Mouse (Mus musculus) embryonic facial prominence, embryonic 14.5 days (tissue): ENCODE data around the gene Myo1g. TPM values are rescaled to one million over a fixed set of nuclear protein-coding genes. Genes with fewer than 3 reads are reported as not detected.
A peak's percentile ranks its signal among the peaks of the same experiment; 100 is the strongest.

Source experiments
- ATAC-seq: fragments of 200-750 bp; cut with Nextera tagmentation; 2 replicates; pipeline ENCODE4 v1.8.0; 2017; ENCODE audit warnings: low read depth, moderate number of reproducible peaks, moderate TSS enrichment
- DNase-seq: peaks from one replicate; pipeline ENCODE4 v3.0.0-alpha.2; 2015; ENCODE audit warnings: low spot score
- H3K27ac ChIP-seq: fragments of 300-500 bp; sonication (generic); replicated peaks from 2 replicates; pipeline ENCODE4 v1.5.1; 2014; ENCODE audit warnings: low read depth, mild to moderate bottlenecking, low read length, moderate library complexity
- H3K27me3 ChIP-seq: fragments of 300-500 bp; sonication (generic); replicated peaks from 2 replicates; pipeline ENCODE4 v1.6.1; 2014; ENCODE audit warnings: low read length; ENCODE audit not compliant: control insufficient read depth, insufficient read depth
- H3K36me3 ChIP-seq: fragments of 300-500 bp; sonication (generic); 2 replicates; pipeline ENCODE4 v1.6.1; 2014; ENCODE audit warnings: low read length, mixed read lengths; ENCODE audit not compliant: control insufficient read depth, insufficient read depth
- H3K4me1 ChIP-seq: fragments of 300-500 bp; sonication (generic); 2 replicates; pipeline ENCODE4 v1.6.1; 2014; ENCODE audit warnings: antibody characterized with exemption, low read length; ENCODE audit not compliant: control insufficient read depth, insufficient read depth
- H3K4me2 ChIP-seq: fragments of 300-500 bp; sonication (generic); 2 replicates; pipeline ENCODE4 v1.6.1; 2014; ENCODE audit warnings: low read depth, mild to moderate bottlenecking, low read length, moderate library complexity, mixed read lengths
- H3K4me3 ChIP-seq: fragments of 300-500 bp; sonication (generic); 2 replicates; pipeline ENCODE4 v1.5.1; 2014; ENCODE audit warnings: low read depth, mild to moderate bottlenecking, low read length
- H3K9ac ChIP-seq: fragments of 300-500 bp; sonication (generic); 2 replicates; pipeline ENCODE4 v1.6.1; 2014; ENCODE audit warnings: low read depth, mild to moderate bottlenecking, low read length, moderate library complexity, mixed read lengths
- H3K9me3 ChIP-seq: fragments of 300-500 bp; sonication (generic); 2 replicates; pipeline ENCODE4 v1.6.1; 2016; ENCODE audit warnings: low read length; ENCODE audit not compliant: control insufficient read depth
- WGBS: fragments of 180-500 bp; shearing (Covaris S2); extraction: QIAGEN DNeasy Blood & Tissue Kit; methylation state at CpG from one replicate; pipeline ENCODE4 v1.1.7; 2014; 5-methylcytosine and 5-hydroxymethylcytosine counted together
- polyA plus RNA-seq: library from polyadenylated mRNA; unstranded; fragments of >200 nt; fragmentation: Nextera tagmentation; extraction: Ambion mirVana; gene quantifications from 2 replicates; pipeline ENCODE4 v1.2.1, GENCODE M21; 2014

Gene Myo1g
- polyA plus RNA-seq, 1 experiment from 2014 or later: 2.4 TPM

DNA sequence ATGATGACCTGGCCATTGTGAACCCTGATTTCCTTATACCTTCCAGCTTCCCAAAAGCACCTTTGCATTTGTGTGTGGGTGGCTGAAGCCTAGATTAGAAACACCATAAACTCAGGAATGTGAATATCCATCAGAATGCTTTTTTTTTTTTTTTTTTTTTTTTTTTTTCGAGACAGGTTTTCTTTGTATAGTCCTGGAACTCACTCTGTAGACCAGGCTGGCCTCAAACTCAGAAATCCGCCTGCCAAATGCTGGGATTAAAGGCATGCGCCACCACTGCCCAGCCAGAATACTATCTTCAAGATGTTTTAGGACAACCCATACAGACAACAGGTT lies 25.1 kb upstream of the Myo1g start:
- H3K36me3 ChIP-seq: no peaks in the 10 kb centered on the region
- H3K9ac ChIP-seq: peak overlapping the region; percentile 90
- DNase-seq (no peak), ATAC-seq (peak; percentile 15)
- H3K9me3 ChIP-seq: no peaks in the 10 kb centered on the region
- H3K4me2 ChIP-seq: peak overlapping the region; percentile 82
- peak overlapping the region; percentile 98 for H3K27ac ChIP-seq
- H3K4me1 ChIP-seq: peaks cover 8% of the 10 kb centered on the region
- peak overlapping the region; percentile 79 for H3K4me3 ChIP-seq
- H3K27me3 ChIP-seq: no peaks in the 10 kb centered on the region
- WGBS: 32% methylated on average over 3 of the region's 3 CpGs

DNA sequence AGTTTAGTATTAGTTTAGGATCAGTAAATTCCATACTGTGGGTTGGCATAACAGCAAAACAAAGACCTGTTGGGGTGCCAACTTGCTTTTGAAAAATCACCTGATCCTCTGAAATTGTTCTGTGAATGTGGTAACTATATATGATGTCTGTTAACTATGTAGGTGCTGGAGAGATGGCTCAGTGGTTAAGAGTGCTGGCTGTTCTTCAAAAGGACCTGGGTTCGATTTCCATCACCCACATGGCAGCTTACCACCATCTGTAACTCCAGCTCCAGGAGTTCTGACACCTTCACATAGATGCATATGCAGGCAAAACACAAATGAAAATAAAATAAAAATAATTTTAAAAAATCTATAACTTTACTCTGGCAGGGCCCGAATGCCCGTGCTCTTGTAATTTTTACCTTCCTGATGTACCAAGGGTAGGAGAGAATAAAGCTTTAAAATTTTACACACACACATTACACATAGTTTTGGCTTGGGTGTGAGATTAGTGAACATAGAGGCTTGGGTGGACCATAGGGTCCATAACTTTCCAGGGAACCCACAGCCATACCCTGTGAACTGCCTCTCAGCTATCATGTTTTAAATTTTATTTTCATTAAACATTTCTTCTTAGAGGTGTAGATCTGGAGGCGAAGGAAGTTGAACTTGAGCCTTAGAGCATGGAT lies 24.6 kb upstream of the Myo1g start:
- Histone ChIP-seq H3K36me3 (no peaks in the 10 kb centered on the region), H3K27me3 (no peaks in the 10 kb centered on the region), H3K9me3 (no peaks in the 10 kb centered on the region), H3K9ac (no peak overlapping the region), H3K4me3 (no peak overlapping the region), H3K4me1 (peaks cover 8% of the 10 kb centered on the region), H3K27ac (peak overlapping the region; percentile 98; the same call in 1 of the 2 replicates), H3K4me2 (0 out of 2 replicates have a peak overlapping the region, but pooled peaks have one; percentile 82)
- DNase-seq (no peak), ATAC-seq (no peak)
- 94% methylated on average over 4 of the region's 4 CpGs for WGBS

DNA sequence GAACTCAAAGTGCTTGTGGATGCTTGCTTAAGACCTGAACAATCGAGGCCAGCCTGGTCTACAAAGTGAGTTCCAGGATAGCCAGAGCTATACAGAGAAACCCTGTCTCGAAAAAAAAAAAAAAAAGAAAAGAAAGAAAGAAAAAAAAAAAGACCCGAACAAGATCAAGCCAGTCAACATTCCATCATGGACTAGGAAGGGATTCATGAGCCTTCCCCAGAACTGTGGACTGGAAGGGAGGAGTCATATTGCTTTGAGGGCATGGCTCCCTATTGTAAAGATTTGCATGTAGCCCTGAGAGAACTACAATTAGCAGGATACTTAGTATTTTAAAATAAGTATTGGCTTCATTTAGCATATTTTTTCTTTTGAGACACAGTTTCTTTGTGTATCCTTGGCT lies 23.9 kb upstream of the Myo1g start:
- no peaks in the 10 kb centered on the region for H3K27me3 ChIP-seq
- no peaks in the 10 kb centered on the region for H3K9me3 ChIP-seq
- H3K36me3 ChIP-seq: no peaks in the 10 kb centered on the region
- ATAC-seq: no peak
- H3K27ac ChIP-seq: no peak overlapping the region
- no peak overlapping the region for H3K4me3 ChIP-seq
- no peak overlapping the region for H3K9ac ChIP-seq
- peaks cover 8% of the 10 kb centered on the region for H3K4me1 ChIP-seq
- no peak for DNase-seq
- WGBS: 67% methylated on average over 3 of the region's 3 CpGs
- H3K4me2 ChIP-seq: no peak overlapping the region

- Histone ChIP-seq H3K4me2 (no peak overlapping the region), H3K9ac (no peak overlapping the region), H3K36me3 (peaks cover 9% of the 10 kb centered on the region), H3K4me3 (no peak overlapping the region), H3K4me1 (peaks cover 6% of the 10 kb centered on the region; the same call in 1 of the 2 replicates), H3K27ac (no peak overlapping the region), H3K9me3 (no peaks in the 10 kb centered on the region), H3K27me3 (no peaks in the 10 kb centered on the region)
- WGBS: 84% methylated on average over 3 of the region's 3 CpGs
- no peak for DNase-seq
- no peak for ATAC-seq
Measured at GRCm38 (mm10) chr11:6530746-6531145, 10.0 kb upstream of the Myo1g start.

DNA sequence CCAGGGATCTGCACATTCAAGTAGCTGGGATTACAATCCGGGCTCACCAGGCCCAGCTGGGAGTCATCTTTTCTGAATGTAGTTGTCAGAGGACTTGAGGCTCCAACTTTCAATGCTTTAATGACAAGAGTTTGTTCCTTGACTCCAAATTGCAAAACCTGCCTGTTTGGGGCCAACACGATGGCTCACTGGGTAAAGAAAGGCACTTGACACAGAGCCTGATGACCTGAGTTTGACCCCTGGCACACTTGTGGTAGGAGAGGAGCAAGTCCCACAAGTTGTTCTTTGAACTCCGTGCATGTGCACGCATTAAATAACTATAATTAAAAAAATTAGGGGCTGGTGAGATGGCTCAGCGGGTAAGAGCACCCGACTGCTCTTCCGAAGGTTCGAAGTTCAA lies 9.2 kb upstream of the Myo1g start:
- no peak for ATAC-seq
- Histone ChIP-seq H3K9ac (no peak overlapping the region), H3K4me3 (no peak overlapping the region), H3K4me1 (peaks cover 6% of the 10 kb centered on the region; the same call in 1 of the 2 replicates), H3K27ac (no peak overlapping the region), H3K9me3 (no peaks in the 10 kb centered on the region), H3K4me2 (no peak overlapping the region), H3K27me3 (no peaks in the 10 kb centered on the region), H3K36me3 (peaks cover 17% of the 10 kb centered on the region)
- 84% methylated on average over 8 of the region's 8 CpGs for WGBS
- no peak for DNase-seq

DNA sequence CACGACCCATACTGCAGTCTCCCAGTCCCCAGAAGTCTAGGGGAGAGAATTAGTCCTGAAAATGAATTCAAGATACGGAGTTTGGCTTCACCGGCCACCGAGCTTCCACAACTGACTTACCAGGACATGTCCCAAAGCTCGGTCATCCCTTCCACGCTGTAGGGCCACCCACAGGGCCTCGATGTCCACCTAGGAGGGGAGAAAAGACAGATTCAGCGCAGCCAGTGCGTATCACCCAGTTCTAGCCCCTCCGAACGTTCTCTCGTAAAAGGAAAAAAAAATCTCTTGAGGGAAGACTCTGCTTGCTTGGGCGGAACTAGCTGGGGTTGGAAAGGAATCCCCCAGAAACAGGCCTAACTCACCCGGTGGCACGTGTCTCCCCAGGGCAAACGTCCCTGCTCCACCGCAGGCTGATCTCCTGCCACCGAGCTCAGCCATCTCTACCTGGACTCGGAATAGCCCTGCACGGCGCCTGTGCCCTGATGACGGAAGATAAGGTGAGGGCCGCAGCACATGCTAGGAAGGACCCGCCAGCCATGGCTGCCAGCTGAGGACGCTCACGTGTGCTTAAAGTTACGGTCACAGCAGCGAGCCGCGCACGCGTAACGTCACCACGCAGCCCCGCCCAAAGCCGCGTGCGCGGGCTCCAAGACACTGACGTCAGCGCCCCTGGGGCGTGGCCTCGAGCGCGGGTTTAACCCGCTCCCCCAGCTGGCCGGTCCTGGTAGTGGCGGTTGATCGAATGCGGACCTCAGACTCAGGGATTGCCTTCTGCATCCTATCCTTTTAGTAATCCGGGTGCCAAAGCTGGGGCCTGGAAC lies 7.6 kb upstream of the Myo1g start:
- Histone ChIP-seq H3K27me3 (no peaks in the 10 kb centered on the region), H3K4me2 (peak overlapping the region; percentile 81), H3K36me3 (peaks cover 33% of the 10 kb centered on the region), H3K9me3 (no peaks in the 10 kb centered on the region), H3K4me3 (peak overlapping the region; percentile 69), H3K9ac (peak overlapping the region; percentile 86), H3K27ac (peak overlapping the region; percentile 91), H3K4me1 (peaks cover 6% of the 10 kb centered on the region; the same call in 1 of the 2 replicates)
- peak; percentile 96 for ATAC-seq
- under 1% methylated on average over 50 of the region's 51 CpGs for WGBS
- DNase-seq: peak; percentile 99

DNA sequence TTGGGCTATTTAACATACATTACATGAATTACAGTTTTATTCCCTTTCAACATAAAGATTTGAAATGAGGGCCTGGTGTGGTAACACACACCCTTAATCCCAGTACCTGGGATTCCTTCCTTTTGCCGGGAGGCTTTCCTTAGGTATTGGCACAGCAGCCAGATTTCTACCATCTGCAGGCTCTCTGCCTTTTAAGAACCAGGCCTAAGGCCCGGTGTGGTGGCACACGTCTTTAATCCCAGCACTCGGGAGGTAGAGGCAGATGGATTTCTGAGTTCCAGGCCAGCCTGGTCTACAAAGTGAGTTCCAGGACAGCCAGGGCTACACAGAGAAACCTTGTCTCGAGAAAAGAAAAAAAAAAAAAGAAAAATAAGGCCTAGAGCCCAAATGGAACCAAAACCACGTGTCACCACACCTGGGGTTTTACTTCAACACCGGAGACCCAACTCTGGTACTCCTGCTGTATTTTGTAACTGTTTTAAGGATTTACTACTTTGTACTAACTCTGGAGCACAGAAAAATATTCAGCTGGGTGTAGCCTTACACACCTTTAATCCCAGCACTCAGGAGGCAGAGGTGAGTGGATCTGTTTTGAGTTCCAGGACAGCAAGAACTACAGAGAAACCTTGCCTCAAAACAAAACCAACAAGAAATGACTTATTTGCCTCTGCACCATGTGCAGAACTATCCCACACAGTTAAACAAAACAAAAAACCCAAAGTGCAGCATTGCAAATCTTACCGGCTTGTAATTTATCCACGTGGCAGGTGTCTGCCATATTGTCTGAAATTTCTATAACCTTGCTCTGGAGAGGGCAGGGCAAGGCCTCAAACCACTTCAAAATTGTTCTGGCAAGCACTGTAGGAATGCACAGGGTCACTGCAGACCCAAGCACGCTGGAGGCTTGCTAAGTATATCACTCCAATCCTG lies 6.8 kb upstream of the Myo1g start:
- 0 out of 2 replicates have a peak, but pooled peaks have one; percentile 23 for ATAC-seq
- H3K27ac ChIP-seq: peak overlapping the region; percentile 91
- WGBS: 13% methylated on average over 10 of the region's 10 CpGs
- H3K27me3 ChIP-seq: no peaks in the 10 kb centered on the region
- peaks cover 33% of the 10 kb centered on the region for H3K36me3 ChIP-seq
- peak overlapping the region; percentile 81 for H3K4me2 ChIP-seq
- H3K9ac ChIP-seq: peak overlapping the region; percentile 86
- no peak for DNase-seq
- H3K4me3 ChIP-seq: peak overlapping the region; percentile 69
- no peaks in the 10 kb centered on the region for H3K9me3 ChIP-seq
- H3K4me1 ChIP-seq: peaks cover 6% of the 10 kb centered on the region; the same call in 1 of the 2 replicates
